Mouse (Mus musculus) spleen, adult 2 months (tissue): ENCODE measurements around the gene Nfe2. TPM values are rescaled to one million over a fixed set of nuclear protein-coding genes. Genes with fewer than 3 reads are reported as not detected.

Experiments used
- DNase-seq, 2 experiments: peaks; one replicate each; pipeline versions ENCODE4 v3.0.0 to v3.0.0-alpha.2; 2012 to 2021; ENCODE audit warnings: low spot score in 2 of 2, low read depth in 1 of 2
- H3K27ac ChIP-seq: fragments of 200-500 bp; 2 replicates; pipeline ENCODE4 v1.5.1; 2012; ENCODE audit warnings: low read length, inconsistent platforms; ENCODE audit not compliant: insufficient read depth
- H3K27me3 ChIP-seq: fragments of 200-500 bp; 2 replicates; pipeline ENCODE4 v1.6.1; 2012; ENCODE audit warnings: mild to moderate bottlenecking, moderate library complexity, low read length, inconsistent platforms; ENCODE audit not compliant: control insufficient read depth, insufficient read depth
- H3K36me3 ChIP-seq: fragments of 200-500 bp; 2 replicates; pipeline ENCODE4 v1.6.1; 2012; ENCODE audit warnings: mild to moderate bottlenecking, low read length, inconsistent platforms; ENCODE audit not compliant: control insufficient read depth, insufficient read depth
- H3K4me1 ChIP-seq: fragments of 200-500 bp; 2 replicates; pipeline ENCODE4 v1.6.1; 2011; ENCODE audit warnings: inconsistent platforms; ENCODE audit not compliant: control insufficient read depth, insufficient read depth, insufficient read length
- H3K4me3 ChIP-seq: fragments of 200-500 bp; 2 replicates; pipeline ENCODE4 v1.5.1; 2011; ENCODE audit warnings: mild to moderate bottlenecking, inconsistent platforms; ENCODE audit not compliant: insufficient read depth, insufficient read length; ENCODE audit errors: extremely low read depth
- CTCF ChIP-seq: fragments of 200-500 bp; IDR thresholded peaks from 2 replicates; pipeline ENCODE4 v1.5.1; 2011; ENCODE audit warnings: mild to moderate bottlenecking, inconsistent platforms; ENCODE audit not compliant: insufficient read depth, insufficient read length, insufficient replicate concordance; ENCODE audit errors: extremely low read depth
- POLR2A ChIP-seq: fragments of 200-500 bp; IDR thresholded peaks from 2 replicates; pipeline ENCODE4 v1.6.1; 2011; ENCODE audit warnings: low read depth, low read length, inconsistent platforms
- WGBS: fragments of 180-500 bp; shearing (Covaris S2); methylation state at CpG from one replicate; pipeline ENCODE4 v1.1.7; 2018; 5-methylcytosine and 5-hydroxymethylcytosine counted together
- polyA plus RNA-seq: library from polyadenylated mRNA; depleted of rRNA; stranded (reverse); fragments of >200 nt; gene quantifications from 2 replicates; pipeline ENCODE4 v1.2.3, GENCODE M21; 2012; rRNA removed

The Nfe2 gene
- polyA plus RNA-seq, result 56.5 and 80.1 TPM in 2 replicates

- H3K4me3 ChIP-seq, result peak within 1 kb of the TSS; percentile 20; the same call in 1 of the 2 replicates
- no peak for TF ChIP-seq CTCF
- no peak for TF ChIP-seq POLR2A
- DNase-seq, result peak; percentile 32 to 36
- H3K27me3 ChIP-seq, result no peaks in the 10 kb centered on the region
- H3K4me1 ChIP-seq, result peaks cover 6% of the 10 kb centered on the region
- H3K36me3 ChIP-seq, result no peaks in the 10 kb centered on the region
- H3K27ac ChIP-seq, result peak within 1 kb of the TSS; percentile 39; the same call in 1 of the 2 replicates
- WGBS, result 5% methylated on average over 15 of the region's 15 CpGs
These were observed at the start of gene Nfe2 for GRCm38 (mm10) chr15:103257790-103258728. Gene Nfe2, minus strand, starts transcription at chr15:103258403.

GRCm38 (mm10) chr15:103307125-103307524, 48.9 kb upstream of the Nfe2 start:
- 2% methylated on average over 7 of the region's 7 CpGs for WGBS
- H3K27ac ChIP-seq, result no peak overlapping the region
- no peak for TF ChIP-seq POLR2A
- peak; percentile 84; the same call in 1 of the 2 replicates for TF ChIP-seq CTCF

GRCm38 (mm10) chr15:103305792-103306645, 47.8 kb upstream of the Nfe2 start:
- H3K36me3 ChIP-seq, result no peaks in the 10 kb centered on the region
- WGBS, result 39% methylated on average over 8 of the region's 8 CpGs
- H3K27ac ChIP-seq, result peak overlapping the region; percentile 53; the same call in 1 of the 2 replicates
- H3K4me3 ChIP-seq, result peak overlapping the region; percentile 62
- no peak for DNase-seq
- TF ChIP-seq CTCF (no peak), POLR2A (no peak)
- H3K4me1 ChIP-seq, result peaks cover 5% of the 10 kb centered on the region; the same call in 1 of the 2 replicates
- no peaks in the 10 kb centered on the region for H3K27me3 ChIP-seq

More at GRCm38 (mm10) chr15:103307125-103307524, 48.9 kb upstream of the Nfe2 start:
- no peak overlapping the region for H3K4me3 ChIP-seq
- peaks cover 5% of the 10 kb centered on the region; the same call in 1 of the 2 replicates for H3K4me1 ChIP-seq
- peak; percentile 83 to 88 for DNase-seq
- H3K27me3 ChIP-seq, result no peaks in the 10 kb centered on the region
- H3K36me3 ChIP-seq, result no peaks in the 10 kb centered on the region

- under 1% methylated on average over 65 of the region's 71 CpGs for WGBS
- no peaks in the 10 kb centered on the region for H3K36me3 ChIP-seq
- peak overlapping the region; percentile 64 for H3K4me3 ChIP-seq
- peaks cover 5% of the 10 kb centered on the region; the same call in 1 of the 2 replicates for H3K4me1 ChIP-seq
- H3K27me3 ChIP-seq, result no peaks in the 10 kb centered on the region
- peak; percentile 82 to 84 for DNase-seq
- peak overlapping the region; percentile 53 for H3K27ac ChIP-seq
- TF ChIP-seq CTCF (no peak), POLR2A (peak; percentile 17; the same call in 1 of the 2 replicates)
These were observed 47.0 kb upstream of the Nfe2 start for GRCm38 (mm10) chr15:103305070-103305678.

GRCm38 (mm10) chr15:103304616-103304969, 46.4 kb upstream of the Nfe2 start:
- Histone ChIP-seq H3K4me3 (peak overlapping the region; percentile 64), H3K27ac (no peak overlapping the region), H3K36me3 (no peaks in the 10 kb centered on the region), H3K4me1 (peaks cover 5% of the 10 kb centered on the region; the same call in 1 of the 2 replicates), H3K27me3 (no peaks in the 10 kb centered on the region)
- WGBS, result 4% methylated on average over 9 of the region's 9 CpGs
- TF ChIP-seq CTCF (no peak), POLR2A (no peak)
- DNase-seq, result no peak

- H3K36me3 ChIP-seq, result no peaks in the 10 kb centered on the region
- TF ChIP-seq POLR2A (no peak), CTCF (no peak)
- DNase-seq, result no peak
- 28% methylated on average over 8 of the region's 8 CpGs for WGBS
- H3K27me3 ChIP-seq, result no peaks in the 10 kb centered on the region
- H3K4me3 ChIP-seq, result peak overlapping the region; percentile 64; the same call in 1 of the 2 replicates
- no peak overlapping the region for H3K27ac ChIP-seq
- H3K4me1 ChIP-seq, result peaks cover 5% of the 10 kb centered on the region; the same call in 1 of the 2 replicates
These were observed 45.9 kb upstream of the Nfe2 start for GRCm38 (mm10) chr15:103303916-103304615.
